Mouse (Mus musculus) frontal cortex, postnatal 36 days (tissue): ENCODE measurements around the gene Ptch1.

ENCODE experiments used
- DNase-seq, 2 experiments: peaks; one replicate each; pipeline ENCODE4 v3.0.0; 2022; ENCODE audit warnings: low spot score in 2 of 2

Gene Ptch1

GRCm38 (mm10) chr13:63563781-63564625 is 9.4 kb downstream of the Ptch1 start:
- DNase-seq, result peak in 1 of 2 experiments; percentile 63

- DNase-seq, result peak; percentile 65 to 66
Observed at GRCm38 (mm10) chr13:63562972-63563780, 10.2 kb downstream of the Ptch1 start.

GRCm38 (mm10) chr13:63562141-63562971 is 11.0 kb downstream of the Ptch1 start:
- no peak for DNase-seq

- no peak for DNase-seq
Observed at GRCm38 (mm10) chr13:63558297-63558890, 15.0 kb downstream of the Ptch1 start.

- DNase-seq, result no peak
Observed at GRCm38 (mm10) chr13:63556431-63556830, 17.0 kb downstream of the Ptch1 start.

GRCm38 (mm10) chr13:63555885-63556284 is 17.5 kb downstream of the Ptch1 start:
- no peak for DNase-seq

- DNase-seq, result no peak
Observed at GRCm38 (mm10) chr13:63554569-63554968, 18.8 kb downstream of the Ptch1 start.

GRCm38 (mm10) chr13:63553436-63553835 is 20.0 kb downstream of the Ptch1 start:
- DNase-seq, result no peak

- peak; percentile 73 to 91 for DNase-seq
Observed at GRCm38 (mm10) chr13:63552291-63552932, 21.0 kb downstream of the Ptch1 start.

GRCm38 (mm10) chr13:63551552-63552290 is 21.7 kb downstream of the Ptch1 start:
- DNase-seq, result no peak

GRCm38 (mm10) chr13:63550367-63550766 is 23.0 kb downstream of the Ptch1 start:
- no peak for DNase-seq

- DNase-seq, result no peak
Observed at GRCm38 (mm10) chr13:63549210-63549609, 24.2 kb downstream of the Ptch1 start.

GRCm38 (mm10) chr13:63548571-63548970 is 24.8 kb downstream of the Ptch1 start:
- DNase-seq, result no peak

GRCm38 (mm10) chr13:63545291-63545690 is 28.1 kb downstream of the Ptch1 start:
- no peak for DNase-seq

- no peak for DNase-seq
Observed at GRCm38 (mm10) chr13:63544967-63545253, 28.5 kb downstream of the Ptch1 start.

- no peak for DNase-seq
Observed at GRCm38 (mm10) chr13:63544119-63544966, 29.1 kb downstream of the Ptch1 start.

GRCm38 (mm10) chr13:63543459-63543858 is 29.9 kb downstream of the Ptch1 start:
- no peak for DNase-seq

- no peak for DNase-seq
Observed at GRCm38 (mm10) chr13:63542796-63543384, 30.5 kb downstream of the Ptch1 start.

GRCm38 (mm10) chr13:63541510-63541909 is 31.9 kb downstream of the Ptch1 start:
- no peak for DNase-seq
